Mouse (Mus musculus): ENCODE results near the gene Vmn1r185.

- no peak for TF ChIP-seq ZNF384 (IDR thresholded peaks at IDR 0.05; ENCODE audit: low read depth, low read length)
- TF ChIP-seq CHD2 (IDR thresholded peaks at IDR 0.05; ENCODE audit: low read depth, low read length), result no peak
- TF ChIP-seq ZC3H11A (IDR thresholded peaks at IDR 0.05; ENCODE audit: borderline replicate concordance, low read depth, low read length), result no peak
- no peak for TF ChIP-seq HCFC1 (IDR thresholded peaks at IDR 0.05; ENCODE audit: borderline replicate concordance, insufficient read depth, low read length)
- TF ChIP-seq MAFK (IDR thresholded peaks at IDR 0.05; ENCODE audit: insufficient read depth, low read depth, low read length), result no peak
Observed at GRCm38 (mm10) chr7:26666011-26666410, 47.7 kb upstream of the Vmn1r185 start.
